Mouse (Mus musculus) heart, embryonic 15.5 days (tissue): ENCODE results near the gene Zfp296. TPM values are rescaled to one million over a fixed set of nuclear protein-coding genes. Genes with fewer than 3 reads are reported as not detected.

Experiments used
- ATAC-seq: fragments of 200-750 bp; cut with Nextera tagmentation; replicated peaks from 2 replicates; pipeline ENCODE4 v1.8.0; 2017; ENCODE audit warnings: low read depth, moderate TSS enrichment; ENCODE audit not compliant: insufficient number of reproducible peaks, insufficient read depth, low FRiP score
- H3K27ac ChIP-seq: fragments of 300-500 bp; sonication (generic); 2 replicates; pipeline ENCODE4 v1.5.1; 2015; ENCODE audit warnings: mild to moderate bottlenecking, inconsistent platforms
- H3K27me3 ChIP-seq: fragments of 300-500 bp; sonication (generic); 2 replicates; pipeline ENCODE4 v1.6.1; 2015; ENCODE audit warnings: inconsistent platforms
- H3K36me3 ChIP-seq: fragments of 300-500 bp; sonication (generic); 2 replicates; pipeline ENCODE4 v1.6.1; 2015; ENCODE audit warnings: mild to moderate bottlenecking, inconsistent platforms
- H3K4me1 ChIP-seq: fragments of 300-500 bp; sonication (generic); replicated peaks from 2 replicates; pipeline ENCODE4 v1.6.1; 2015; ENCODE audit warnings: inconsistent platforms
- H3K4me2 ChIP-seq: fragments of 300-500 bp; sonication (generic); 2 replicates; pipeline ENCODE4 v1.6.1; 2015; ENCODE audit warnings: inconsistent platforms, mild to moderate bottlenecking, moderate library complexity
- H3K4me3 ChIP-seq: fragments of 300-500 bp; sonication (generic); 2 replicates; pipeline ENCODE4 v1.5.1; 2015; ENCODE audit warnings: mild to moderate bottlenecking, inconsistent platforms
- H3K9ac ChIP-seq: fragments of 300-500 bp; sonication (generic); 2 replicates; pipeline ENCODE4 v1.6.1; 2015; ENCODE audit warnings: mild to moderate bottlenecking, inconsistent platforms
- H3K9me3 ChIP-seq: fragments of 300-500 bp; sonication (generic); replicated peaks from 2 replicates; pipeline ENCODE4 v1.6.1; 2016; ENCODE audit warnings: inconsistent platforms
- WGBS: fragments of 180-500 bp; shearing (Covaris S2); methylation state at CpG from one replicate; pipeline ENCODE4 v1.1.7; 2015; ENCODE audit warnings: mixed read lengths; 5-methylcytosine and 5-hydroxymethylcytosine counted together
- polyA plus RNA-seq: library from polyadenylated mRNA; unstranded; fragments of >200 nt; fragmentation: Nextera tagmentation; extraction: Ambion mirVana; gene quantifications from 2 replicates; pipeline ENCODE4 v1.2.1, GENCODE M21; 2015

The Zfp296 gene
- polyA plus RNA-seq, 1 experiment from 2014 or later, result 0.38 TPM

- Histone ChIP-seq H3K9ac (no peak overlapping the region), H3K4me2 (no peak overlapping the region), H3K4me3 (no peak overlapping the region), H3K27ac (no peak overlapping the region), H3K9me3 (no peaks in the 10 kb centered on the region; the same call in 1 of the 2 replicates), H3K36me3 (peaks cover 28% of the 10 kb centered on the region), H3K27me3 (no peaks in the 10 kb centered on the region), H3K4me1 (peaks cover 34% of the 10 kb centered on the region)
- ATAC-seq, result no peak
- WGBS, result 72% methylated on average over 3 of the region's 3 CpGs
Observed at GRCm38 (mm10) chr7:19563884-19564283, 13.2 kb upstream of the Zfp296 start.

GRCm38 (mm10) chr7:19564455-19564854 is 12.6 kb upstream of the Zfp296 start:
- Histone ChIP-seq H3K4me3 (no peak overlapping the region), H3K9ac (no peak overlapping the region), H3K4me1 (peaks cover 28% of the 10 kb centered on the region), H3K27ac (no peak overlapping the region), H3K4me2 (no peak overlapping the region), H3K27me3 (no peaks in the 10 kb centered on the region), H3K36me3 (peaks cover 29% of the 10 kb centered on the region), H3K9me3 (no peaks in the 10 kb centered on the region; the same call in 1 of the 2 replicates)
- ATAC-seq, result no peak
- WGBS, result 95% methylated on average over 4 of the region's 4 CpGs

GRCm38 (mm10) chr7:19565803-19566202 is 11.3 kb upstream of the Zfp296 start:
- H3K4me1 ChIP-seq, result peaks cover 15% of the 10 kb centered on the region
- no peak overlapping the region for H3K27ac ChIP-seq
- no peaks in the 10 kb centered on the region; the same call in 1 of the 2 replicates for H3K9me3 ChIP-seq
- WGBS, result 86% methylated on average over 2 of the region's 2 CpGs
- H3K36me3 ChIP-seq, result peaks cover 36% of the 10 kb centered on the region
- H3K27me3 ChIP-seq, result no peaks in the 10 kb centered on the region
- no peak overlapping the region for H3K4me2 ChIP-seq
- H3K4me3 ChIP-seq, result no peak overlapping the region
- ATAC-seq, result no peak
- H3K9ac ChIP-seq, result no peak overlapping the region

- Histone ChIP-seq H3K4me2 (no peak overlapping the region), H3K4me3 (no peak overlapping the region), H3K27me3 (no peaks in the 10 kb centered on the region), H3K4me1 (peaks cover 25% of the 10 kb centered on the region), H3K9ac (no peak overlapping the region), H3K27ac (no peak overlapping the region), H3K9me3 (no peaks in the 10 kb centered on the region; the same call in 1 of the 2 replicates), H3K36me3 (peaks cover 36% of the 10 kb centered on the region)
- ATAC-seq, result no peak
- 89% methylated on average over 8 of the region's 8 CpGs for WGBS
Observed at GRCm38 (mm10) chr7:19567426-19567825, 9.7 kb upstream of the Zfp296 start.

- H3K27ac ChIP-seq, result no peak overlapping the region
- H3K4me2 ChIP-seq, result no peak overlapping the region
- H3K27me3 ChIP-seq, result no peaks in the 10 kb centered on the region
- peaks cover 27% of the 10 kb centered on the region for H3K36me3 ChIP-seq
- no peak overlapping the region for H3K4me3 ChIP-seq
- no peaks in the 10 kb centered on the region for H3K9me3 ChIP-seq
- no peak overlapping the region for H3K9ac ChIP-seq
- ATAC-seq, result no peak
- peaks cover 25% of the 10 kb centered on the region for H3K4me1 ChIP-seq
- WGBS, result 79% methylated on average over 3 of the region's 3 CpGs
Observed at GRCm38 (mm10) chr7:19569647-19570046, 7.4 kb upstream of the Zfp296 start.

- H3K4me1 ChIP-seq, result peaks cover 38% of the 10 kb centered on the region
- H3K4me2 ChIP-seq, result peak overlapping the region; percentile 90
- no peaks in the 10 kb centered on the region for H3K9me3 ChIP-seq
- peaks cover 23% of the 10 kb centered on the region for H3K27me3 ChIP-seq
- ATAC-seq, result peak; percentile 78
- H3K27ac ChIP-seq, result peak overlapping the region; percentile 92
- H3K4me3 ChIP-seq, result peak overlapping the region; percentile 79
- under 1% methylated on average over 53 of the region's 53 CpGs for WGBS
- peak overlapping the region; percentile 76 for H3K9ac ChIP-seq
- H3K36me3 ChIP-seq, result peaks cover 8% of the 10 kb centered on the region
Observed at GRCm38 (mm10) chr7:19572926-19573775, 3.9 kb upstream of the Zfp296 start.

- peak overlapping the region; percentile 92 for H3K27ac ChIP-seq
- no peak for ATAC-seq
- H3K4me2 ChIP-seq, result peak overlapping the region; percentile 90
- H3K4me1 ChIP-seq, result peaks cover 40% of the 10 kb centered on the region
- WGBS, result 18% methylated on average over 16 of the region's 16 CpGs
- peaks cover 29% of the 10 kb centered on the region for H3K27me3 ChIP-seq
- peak overlapping the region; percentile 79 for H3K4me3 ChIP-seq
- no peaks in the 10 kb centered on the region for H3K9me3 ChIP-seq
- peaks cover 8% of the 10 kb centered on the region for H3K36me3 ChIP-seq
- H3K9ac ChIP-seq, result peak overlapping the region; percentile 76
Observed at GRCm38 (mm10) chr7:19573776-19574140, 3.3 kb upstream of the Zfp296 start.

- peaks cover 6% of the 10 kb centered on the region; the same call in 1 of the 2 replicates for H3K36me3 ChIP-seq
- no peak for ATAC-seq
- peaks cover 40% of the 10 kb centered on the region for H3K4me1 ChIP-seq
- H3K27ac ChIP-seq, result no peak overlapping the region
- 62% methylated on average over 3 of the region's 3 CpGs for WGBS
- no peaks in the 10 kb centered on the region for H3K9me3 ChIP-seq
- no peak overlapping the region for H3K4me3 ChIP-seq
- peaks cover 32% of the 10 kb centered on the region for H3K27me3 ChIP-seq
- no peak overlapping the region for H3K4me2 ChIP-seq
- H3K9ac ChIP-seq, result no peak overlapping the region
Observed at GRCm38 (mm10) chr7:19575559-19575958, 1.5 kb upstream of the Zfp296 start.

GRCm38 (mm10) chr7:19577877-19578414 is 859 bp downstream of the Zfp296 start:
- H3K4me1 ChIP-seq, result peaks cover 24% of the 10 kb centered on the region
- H3K4me3 ChIP-seq, result peak overlapping the region; percentile 44
- peak overlapping the region; percentile 74 for H3K4me2 ChIP-seq
- ATAC-seq, result no peak
- 13% methylated on average over 10 of the region's 10 CpGs for WGBS
- H3K9me3 ChIP-seq, result no peaks in the 10 kb centered on the region
- H3K36me3 ChIP-seq, result peaks cover 23% of the 10 kb centered on the region
- H3K9ac ChIP-seq, result peak overlapping the region; percentile 25; the same call in 1 of the 2 replicates
- H3K27ac ChIP-seq, result no peak overlapping the region
- H3K27me3 ChIP-seq, result peaks cover 32% of the 10 kb centered on the region

- H3K4me2 ChIP-seq, result peak overlapping the region; percentile 74; the same call in 1 of the 2 replicates
Observed at GRCm38 (mm10) chr7:19578436-19578835, 1.3 kb downstream of the Zfp296 start.

GRCm38 (mm10) chr7:19579751-19580150 is 2.7 kb downstream of the Zfp296 start:
- no peak overlapping the region for H3K27ac ChIP-seq
- H3K4me1 ChIP-seq, result peaks cover 15% of the 10 kb centered on the region
- H3K4me3 ChIP-seq, result no peak overlapping the region
- WGBS, result 88% methylated on average over 10 of the region's 10 CpGs
- H3K4me2 ChIP-seq, result no peak overlapping the region
- H3K27me3 ChIP-seq, result peaks cover 32% of the 10 kb centered on the region
- peaks cover 37% of the 10 kb centered on the region for H3K36me3 ChIP-seq
- H3K9ac ChIP-seq, result no peak overlapping the region
- no peaks in the 10 kb centered on the region for H3K9me3 ChIP-seq
- ATAC-seq, result no peak

More at GRCm38 (mm10) chr7:19578436-19578835, 1.3 kb downstream of the Zfp296 start:
- Histone ChIP-seq H3K9me3 (no peaks in the 10 kb centered on the region), H3K4me1 (peaks cover 23% of the 10 kb centered on the region), H3K9ac (no peak overlapping the region), H3K27me3 (peaks cover 32% of the 10 kb centered on the region), H3K4me3 (no peak overlapping the region), H3K27ac (no peak overlapping the region), H3K36me3 (peaks cover 24% of the 10 kb centered on the region)
- no peak for ATAC-seq
- 50% methylated on average over 4 of the region's 4 CpGs for WGBS
